Mouse (Mus musculus) MN1 (cell line): ENCODE measurements around the gene Kcnj10.

Experiments
- DNase-seq: peaks from one replicate; pipeline ENCODE4 v3.0.0-alpha.2; 2016; ENCODE audit warnings: low spot score

Gene Kcnj10

DNA sequence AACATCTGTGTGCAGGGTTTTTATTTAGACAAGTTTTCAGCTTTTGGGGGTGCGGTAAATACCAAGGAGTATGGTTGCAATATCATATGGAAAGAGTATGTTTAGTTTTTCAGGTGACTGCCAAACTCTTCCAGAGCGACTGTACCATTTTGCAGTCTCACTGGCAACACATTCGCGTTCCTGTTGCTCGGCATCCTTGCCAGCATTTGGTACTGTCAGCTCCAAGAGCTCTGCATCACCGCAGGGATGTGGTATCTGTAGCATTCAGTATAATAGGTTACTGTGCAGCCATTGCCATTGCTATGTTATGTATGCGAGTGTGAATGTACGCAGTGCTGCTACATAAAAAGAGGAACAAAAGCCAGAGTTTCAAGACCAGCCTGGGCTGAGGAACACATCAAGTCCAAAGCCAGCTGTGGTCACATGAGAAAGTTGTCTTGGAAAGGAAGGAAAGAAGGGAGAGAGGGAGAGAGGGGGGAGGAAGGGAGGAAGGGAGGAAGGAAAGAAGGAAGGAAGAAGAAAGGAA lies 9.5 kb upstream of the Kcnj10 start:
- DNase-seq, result no peak

DNA sequence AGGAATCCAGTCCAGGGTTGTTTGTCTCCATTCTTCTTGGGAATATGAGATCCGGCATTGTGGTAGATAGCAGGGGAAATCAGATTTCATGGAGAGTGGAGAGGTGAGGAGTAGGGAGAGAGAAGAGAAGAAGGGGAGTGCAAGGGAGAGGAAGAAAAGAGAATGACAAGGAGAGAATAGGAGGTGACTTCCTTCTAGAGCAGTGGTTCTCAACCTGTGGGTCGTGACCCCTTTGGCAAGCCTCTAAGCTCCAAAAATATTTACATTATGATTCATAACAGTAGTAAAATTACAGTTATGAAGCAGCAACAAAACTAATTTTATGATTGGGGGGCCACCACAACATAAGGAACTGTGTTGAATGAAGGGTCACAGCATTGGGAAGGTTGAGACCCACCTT lies 8.1 kb upstream of the Kcnj10 start:
- DNase-seq, result no peak

DNA sequence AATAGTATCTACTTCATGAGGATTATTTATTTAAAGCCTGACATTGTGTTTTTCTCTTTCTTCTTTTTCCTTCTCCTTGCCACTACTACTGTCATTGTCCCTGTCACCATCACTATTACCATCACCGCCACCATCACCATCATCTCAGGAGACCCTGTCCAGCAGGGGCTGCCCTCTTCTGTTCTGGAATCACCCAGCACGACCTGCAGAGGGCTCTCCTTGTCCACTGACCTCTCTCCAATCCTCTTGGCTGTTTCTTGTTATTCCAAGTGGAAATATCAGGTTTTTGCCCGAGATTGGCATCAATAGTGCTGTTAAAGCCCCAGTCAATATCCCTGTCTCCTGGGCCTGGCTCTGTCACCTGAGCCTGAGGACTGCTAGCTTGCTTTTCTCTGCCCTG lies 7.5 kb upstream of the Kcnj10 start:
- no peak for DNase-seq

DNA sequence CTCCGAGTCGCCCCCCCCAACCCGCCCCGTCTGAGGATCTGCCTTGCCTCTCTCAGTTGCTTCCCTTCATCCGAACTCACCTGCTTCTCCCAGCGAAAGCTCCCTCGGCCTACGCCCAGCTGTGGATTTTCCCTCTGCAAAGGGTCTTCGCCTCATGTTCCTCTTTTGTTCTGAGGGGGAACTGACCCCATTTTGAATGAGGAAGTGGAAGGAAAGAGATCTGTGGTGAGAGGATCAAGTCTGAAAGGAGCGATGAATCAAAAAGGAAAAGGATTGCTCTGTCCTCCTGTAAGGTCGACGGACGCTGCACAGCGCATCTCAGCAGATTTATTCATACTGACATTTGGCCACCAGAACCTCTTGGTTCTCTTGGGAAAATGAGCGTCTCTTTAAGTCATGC lies 5.2 kb upstream of the Kcnj10 start:
- DNase-seq, result no peak

DNA sequence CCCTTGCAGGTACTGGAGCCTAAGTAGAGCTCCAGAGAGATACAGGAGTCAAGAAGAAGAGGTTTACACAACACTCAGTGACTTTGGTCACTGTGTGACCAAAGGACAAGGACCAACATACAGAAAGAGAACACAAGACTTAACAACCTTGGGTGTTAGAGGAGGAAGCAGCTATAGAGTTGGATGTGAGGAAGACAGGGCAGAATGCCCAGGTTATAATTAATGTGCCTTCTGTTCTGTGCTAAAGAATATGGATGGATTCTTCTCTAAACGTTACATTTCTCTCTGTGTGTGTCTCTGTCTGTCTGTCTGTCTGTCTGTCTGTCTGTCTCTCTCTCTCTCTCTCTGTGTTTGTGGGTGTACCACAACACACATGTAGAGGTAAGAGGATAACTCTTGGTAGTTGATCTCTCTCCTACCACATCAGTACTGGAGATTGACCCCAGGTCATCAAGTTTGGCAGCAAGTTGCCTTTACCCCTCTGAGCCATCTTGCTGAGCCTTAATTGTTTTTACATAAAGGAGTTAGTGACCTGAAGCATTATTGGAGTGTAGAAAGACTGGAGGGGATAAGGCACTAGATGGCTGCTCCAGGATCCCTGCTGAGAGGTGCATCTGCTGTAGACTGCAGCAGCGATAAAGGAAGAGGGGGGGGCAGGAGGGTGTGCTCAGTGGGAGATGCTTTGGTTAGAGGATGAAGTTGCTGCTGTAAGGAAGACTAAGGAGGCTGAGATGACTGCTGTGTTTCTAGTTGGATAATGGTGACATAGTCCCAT lies 3.4 kb upstream of the Kcnj10 start:
- DNase-seq, result no peak

DNA sequence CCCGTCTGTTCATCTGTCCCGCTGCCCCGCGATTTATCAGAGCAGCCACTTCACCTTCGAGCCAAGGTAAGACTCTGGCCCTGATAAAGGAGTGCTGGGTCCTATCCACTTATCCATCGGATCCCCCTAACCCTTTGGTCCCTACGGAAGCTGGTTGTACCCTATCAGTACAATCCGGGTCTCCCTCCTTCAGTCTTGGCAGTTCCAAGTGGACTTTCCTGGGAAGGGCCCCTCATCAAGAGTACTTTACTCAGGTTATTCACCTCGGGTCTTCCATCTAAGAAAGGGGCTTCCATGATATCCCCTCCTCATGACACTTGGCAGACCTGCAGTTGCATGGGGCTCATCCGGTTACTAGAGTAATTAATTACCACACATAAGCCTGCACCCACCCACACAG lies 376 bp downstream of the Kcnj10 start:
- no peak for DNase-seq

DNA sequence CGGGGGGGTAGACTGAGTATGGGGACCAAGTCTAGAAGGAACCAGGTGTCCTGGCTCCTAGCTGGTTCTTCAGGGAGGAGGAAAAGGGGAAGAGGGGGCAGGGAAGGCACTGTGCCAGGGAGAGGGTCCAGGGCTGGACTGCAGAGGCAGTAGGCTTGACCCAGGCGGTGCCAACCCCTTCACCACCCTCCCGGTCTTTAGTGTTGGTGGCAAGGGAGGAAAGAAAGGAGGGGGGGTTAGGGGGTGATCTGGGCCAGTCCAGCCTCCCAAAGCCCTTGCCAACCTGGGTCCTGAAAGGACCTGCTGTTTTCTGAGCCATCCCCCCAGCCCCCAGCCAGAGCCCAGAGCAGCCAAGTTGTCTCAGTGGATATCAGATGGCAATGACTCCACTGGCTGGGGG lies 1.7 kb downstream of the Kcnj10 start:
- DNase-seq, result no peak

DNA sequence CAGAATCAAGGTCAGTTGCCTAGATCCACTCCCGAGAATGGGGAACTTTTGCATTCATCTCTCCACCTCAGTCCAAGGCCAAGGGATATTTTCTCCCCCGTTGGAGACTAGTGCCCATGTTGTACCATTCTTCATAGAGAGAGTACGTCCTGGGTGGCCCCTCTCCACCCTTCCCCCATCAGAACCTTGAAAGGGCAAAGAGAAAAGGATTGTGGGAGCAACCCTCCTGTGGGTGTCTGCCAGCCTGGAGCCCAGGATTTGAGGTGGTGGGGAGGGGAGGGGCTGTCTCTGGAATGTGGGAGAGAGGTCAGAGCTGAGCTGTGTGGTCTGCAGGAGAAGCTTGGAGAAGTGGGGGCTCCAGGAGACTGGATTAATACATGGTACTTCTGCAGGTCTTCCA lies 2.9 kb downstream of the Kcnj10 start:
- no peak for DNase-seq

DNA sequence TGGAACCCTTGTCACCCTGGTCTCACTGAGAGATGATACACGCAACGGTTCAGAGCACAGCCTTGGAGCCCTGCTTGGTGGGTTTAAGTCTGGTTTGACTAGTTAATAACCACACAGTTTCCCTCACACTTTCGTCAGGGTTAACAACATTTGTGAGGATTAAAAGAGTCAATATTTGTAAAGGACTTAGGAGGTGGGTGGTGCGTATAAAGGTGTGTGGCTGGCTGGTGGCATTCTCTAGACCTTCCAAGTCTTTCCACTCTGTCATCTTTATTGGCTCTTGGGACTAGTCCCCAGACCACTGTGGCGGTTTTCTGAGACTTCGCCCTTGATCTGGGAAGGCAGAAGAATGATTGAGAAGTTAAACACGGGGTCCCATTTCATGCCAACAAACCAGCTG lies 3.8 kb downstream of the Kcnj10 start:
- no peak for DNase-seq

DNA sequence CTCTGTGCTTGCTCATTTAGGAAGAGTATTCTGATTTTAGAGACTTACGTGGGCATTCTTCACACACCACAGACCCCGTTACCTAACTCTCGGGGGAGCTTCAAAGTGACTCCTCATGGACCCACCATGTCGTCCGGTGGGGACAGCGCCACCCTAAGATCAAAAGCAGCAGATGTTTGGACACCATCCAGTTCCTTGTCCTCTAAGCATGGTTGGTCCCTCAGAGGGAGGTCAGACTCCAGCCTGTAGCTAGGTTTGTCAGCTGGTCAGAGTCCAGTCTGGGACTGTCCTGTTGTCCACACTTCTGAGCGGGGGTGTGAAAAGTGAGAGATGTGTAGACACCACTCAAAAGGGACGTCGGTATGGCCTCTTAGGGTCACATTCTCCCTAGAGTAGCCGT lies 5.7 kb downstream of the Kcnj10 start:
- no peak for DNase-seq

DNA sequence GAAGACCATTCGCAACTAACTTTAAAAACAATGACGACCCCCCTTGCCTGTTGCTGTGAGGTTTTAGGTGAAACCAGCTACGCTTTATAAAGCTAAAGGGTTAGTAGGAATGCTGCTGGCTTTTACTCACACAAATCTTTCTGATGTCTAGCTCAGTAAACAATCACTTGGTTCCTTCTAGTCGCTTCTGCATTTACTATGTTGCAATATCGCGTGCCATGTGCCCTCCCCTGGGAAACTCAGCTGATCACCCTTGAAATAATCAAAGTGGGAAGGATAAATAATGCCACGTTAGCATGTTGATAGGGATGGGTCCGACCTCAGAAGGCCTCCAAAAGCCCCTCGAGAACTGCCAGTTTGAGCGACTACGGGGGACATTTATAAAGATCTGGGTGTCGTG lies 6.4 kb downstream of the Kcnj10 start:
- DNase-seq, result no peak

DNA sequence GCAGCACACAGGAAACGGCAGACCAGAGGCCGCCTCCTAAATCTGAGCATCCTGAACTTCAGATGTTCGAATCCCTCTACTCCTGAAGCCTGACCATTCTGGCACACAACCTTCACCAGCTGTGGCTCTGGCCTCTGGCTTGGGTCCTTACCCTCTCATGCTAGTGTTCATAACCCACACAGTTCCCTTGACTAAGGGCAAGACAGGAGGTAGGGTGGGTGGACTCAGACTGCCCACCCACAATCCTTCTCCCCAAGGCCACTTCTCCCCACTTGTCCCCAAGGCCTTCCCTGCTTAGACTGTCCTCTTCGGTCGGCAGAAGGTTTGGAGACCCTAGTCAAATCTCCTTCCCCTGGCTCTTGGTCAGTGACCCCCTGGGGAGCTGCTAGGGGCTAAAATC lies 8.5 kb downstream of the Kcnj10 start:
- no peak for DNase-seq

DNA sequence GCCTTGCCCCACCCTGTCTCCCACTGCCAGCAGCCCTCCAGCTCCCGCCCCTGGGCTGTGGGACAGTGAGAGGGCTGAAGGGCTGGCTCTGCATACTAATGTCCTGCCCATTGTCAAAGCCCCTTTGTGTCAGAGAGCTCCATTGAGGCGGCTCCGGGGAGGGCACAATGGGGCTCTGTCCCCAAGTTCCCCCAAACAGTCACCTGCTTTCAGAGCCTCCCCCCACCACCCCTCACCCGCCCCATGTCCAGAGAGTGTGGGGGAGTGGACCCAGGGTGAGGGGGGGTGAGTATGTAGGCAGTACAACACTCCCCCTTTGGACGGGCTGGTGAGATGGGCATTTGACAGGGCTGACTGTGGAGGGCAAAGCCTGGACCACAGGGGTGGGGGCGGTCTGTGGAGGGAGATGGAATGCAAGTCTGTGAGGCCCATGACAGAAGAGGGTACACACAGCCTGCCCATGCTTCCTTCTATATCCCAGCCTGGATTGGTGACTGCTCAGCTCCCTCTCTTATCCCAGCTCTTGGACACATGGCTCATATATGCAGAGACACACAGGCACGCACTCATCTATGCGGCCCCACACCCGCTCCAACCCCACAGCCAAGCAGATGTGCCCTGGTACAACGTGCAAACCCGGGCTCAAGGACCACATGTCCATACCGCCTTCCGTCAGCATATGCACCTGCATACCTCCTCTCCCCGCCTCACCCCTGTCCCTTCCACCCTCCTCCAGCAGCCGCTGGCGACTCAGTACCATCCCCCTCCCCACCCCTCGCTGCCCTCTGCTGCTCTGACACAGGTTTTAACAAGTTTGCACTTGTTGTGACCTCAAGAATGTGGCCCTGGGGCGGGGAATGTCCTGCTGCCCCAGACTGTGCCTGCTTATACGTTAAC lies 9.2 kb downstream of the Kcnj10 start:
- no peak for DNase-seq

DNA sequence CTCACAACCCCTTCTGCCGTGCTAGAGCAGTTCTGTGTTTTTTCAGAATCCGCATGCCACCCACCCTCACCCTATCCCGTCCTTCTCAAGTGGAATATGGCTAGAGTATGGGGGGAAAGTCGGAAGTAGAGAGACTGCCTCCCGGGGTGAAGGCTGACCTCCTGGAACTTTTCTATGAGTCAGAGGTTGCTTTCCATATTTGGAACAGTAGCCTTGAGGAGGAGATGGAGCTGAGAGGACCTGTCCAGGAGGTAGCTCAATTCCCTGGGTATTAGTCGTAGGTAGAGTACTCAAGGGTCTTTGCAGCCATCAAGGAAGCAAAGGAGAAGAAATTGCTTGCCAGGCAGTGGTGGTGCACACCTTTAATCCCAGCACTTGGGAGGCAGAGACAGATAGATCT lies 11.0 kb downstream of the Kcnj10 start:
- DNase-seq, result no peak

DNA sequence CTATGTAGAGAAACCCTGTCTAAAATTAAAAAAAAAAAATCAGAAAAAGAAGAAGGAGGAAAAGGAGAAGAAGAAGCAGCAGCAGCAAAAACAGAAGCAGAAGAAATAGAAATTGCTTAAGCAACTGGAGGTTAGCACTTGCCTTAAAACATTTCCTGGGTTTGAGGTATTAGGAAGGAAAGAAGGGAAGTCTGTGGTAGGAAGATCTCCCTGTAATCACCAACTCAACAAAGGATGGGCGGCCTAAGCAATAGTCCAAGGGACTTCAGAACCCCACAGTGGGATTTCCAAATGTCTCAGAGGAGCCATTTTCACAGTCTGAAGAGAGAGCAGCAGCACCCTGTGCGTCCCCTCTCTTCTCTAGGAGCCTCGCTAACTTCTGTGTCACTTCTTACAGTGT lies 11.4 kb downstream of the Kcnj10 start:
- DNase-seq, result no peak

DNA sequence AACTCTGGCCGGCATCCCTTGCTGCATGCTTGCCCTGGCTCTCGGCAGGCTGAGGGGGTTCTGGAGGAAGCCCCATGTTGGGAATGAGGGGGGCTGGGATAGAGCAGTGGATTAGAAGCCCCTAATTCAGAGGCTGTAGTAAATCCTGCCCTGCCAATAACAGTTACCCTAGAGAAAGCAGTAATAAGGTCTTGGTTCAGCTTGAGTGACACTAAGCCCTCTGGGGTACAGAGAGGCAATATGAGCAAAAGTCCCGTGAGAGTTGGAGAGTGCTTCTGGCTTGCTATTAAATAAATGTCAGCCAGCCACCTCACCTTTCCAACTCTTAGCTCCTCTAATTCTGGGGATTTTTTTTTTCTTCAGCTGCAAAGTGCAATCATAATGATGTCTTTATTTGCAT lies 14.3 kb downstream of the Kcnj10 start:
- DNase-seq, result no peak

DNA sequence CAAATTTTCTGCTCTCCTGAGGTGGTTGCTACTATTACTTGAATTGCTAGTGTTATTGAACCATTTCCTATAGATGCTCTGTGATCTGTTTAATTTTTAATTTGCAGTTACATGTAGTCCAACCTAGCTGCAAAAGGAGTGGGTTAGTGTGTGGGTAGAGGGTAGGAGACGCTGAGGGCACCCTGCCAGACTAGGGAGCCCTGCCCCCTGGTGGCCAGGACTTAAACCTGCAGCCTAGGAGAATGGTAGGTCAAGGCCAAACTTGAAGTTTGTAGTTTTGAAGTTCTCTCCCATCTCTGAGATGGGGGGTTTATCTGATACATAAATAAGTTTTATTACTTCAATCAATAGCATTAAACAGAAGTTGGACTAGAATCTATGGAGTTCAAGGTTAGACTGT lies 16.5 kb downstream of the Kcnj10 start:
- peak; percentile 62 for DNase-seq

DNA sequence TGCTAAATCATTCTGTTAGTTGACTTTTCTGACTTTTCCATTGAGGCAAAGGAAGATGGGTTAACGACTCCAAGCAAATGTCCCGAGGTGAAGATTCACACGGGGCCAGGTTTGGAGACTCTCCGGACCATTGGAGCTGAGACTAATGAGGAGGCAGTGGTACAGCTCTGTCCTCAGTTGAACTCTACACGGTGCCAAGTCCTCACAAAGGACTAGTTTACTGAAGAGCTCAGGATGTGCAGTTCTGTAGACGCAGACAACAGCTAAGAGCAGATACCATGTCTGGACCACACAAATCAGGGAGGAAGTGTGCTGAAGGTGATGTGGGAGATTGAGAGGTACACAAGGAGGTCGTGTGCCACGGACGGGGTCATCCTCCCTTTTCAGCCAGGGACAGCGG lies 17.3 kb downstream of the Kcnj10 start:
- DNase-seq, result no peak

DNA sequence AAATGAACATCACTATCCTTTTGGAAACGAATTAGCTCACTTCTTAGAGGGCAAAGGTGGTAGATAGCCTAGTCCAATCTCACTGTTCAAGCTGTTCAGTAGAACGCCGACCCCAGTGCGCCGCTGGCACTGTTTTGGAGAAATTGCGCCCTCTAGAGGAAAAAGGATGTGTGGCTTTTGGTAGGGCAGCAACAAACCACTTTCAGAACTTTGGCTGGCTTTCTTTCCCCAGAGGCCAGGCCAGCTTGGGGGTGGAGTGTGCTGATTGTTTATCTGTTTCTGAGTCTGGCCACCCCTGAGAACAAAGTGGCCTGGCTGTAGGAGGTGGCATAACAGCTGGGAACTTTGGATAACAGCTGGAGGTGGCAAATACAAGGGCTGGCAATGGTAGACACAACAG lies 23.7 kb downstream of the Kcnj10 start:
- DNase-seq, result no peak

DNA sequence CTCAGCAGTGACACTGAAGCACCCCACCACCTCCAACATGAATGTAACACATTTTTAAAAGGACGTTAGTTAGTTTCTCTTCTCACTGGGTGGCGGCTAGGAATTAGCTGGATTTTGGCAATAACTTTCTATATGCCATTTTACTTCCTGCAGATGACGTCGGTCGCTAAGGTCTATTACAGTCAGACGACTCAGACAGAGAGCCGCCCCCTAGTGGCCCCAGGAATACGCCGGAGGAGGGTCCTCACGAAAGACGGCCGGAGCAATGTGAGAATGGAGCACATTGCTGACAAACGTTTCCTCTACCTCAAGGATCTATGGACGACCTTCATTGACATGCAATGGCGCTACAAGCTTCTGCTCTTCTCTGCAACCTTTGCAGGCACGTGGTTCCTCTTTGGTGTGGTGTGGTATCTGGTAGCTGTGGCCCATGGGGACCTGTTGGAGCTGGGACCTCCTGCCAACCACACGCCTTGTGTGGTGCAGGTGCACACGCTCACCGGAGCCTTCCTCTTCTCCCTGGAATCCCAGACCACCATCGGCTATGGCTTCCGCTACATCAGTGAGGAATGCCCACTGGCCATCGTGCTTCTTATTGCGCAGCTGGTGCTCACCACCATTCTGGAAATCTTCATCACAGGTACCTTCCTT lies 27.9 kb downstream of the Kcnj10 start:
- DNase-seq, result no peak

DNA sequence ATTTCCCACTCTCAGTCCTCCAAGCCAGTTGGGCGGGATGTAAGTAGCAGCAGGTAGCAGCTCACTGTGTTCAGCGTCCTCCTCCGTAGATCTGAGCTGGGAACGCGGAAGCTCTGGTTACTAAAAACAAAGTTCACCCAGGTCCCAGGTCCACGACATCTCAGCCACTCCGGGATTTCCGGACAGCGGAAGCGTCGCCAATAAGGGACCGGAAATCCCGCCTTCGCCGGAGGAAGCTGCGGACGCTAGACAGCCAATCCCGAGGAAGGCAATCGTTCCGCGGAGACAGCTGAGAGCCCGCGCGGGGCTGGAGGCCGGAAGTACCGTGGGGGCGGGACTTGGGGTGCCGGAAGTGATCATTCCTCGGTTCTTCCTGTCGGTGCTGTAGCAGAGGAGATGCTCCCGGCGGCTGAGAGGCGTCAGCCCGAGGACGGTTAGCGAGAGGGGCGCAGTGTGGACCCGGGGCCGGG lies 35.2 kb downstream of the Kcnj10 start, which contains the start of gene Pigm:
Pigm (plus strand) TSS at position 349 of the 470 bp plus-strand sequence.
- DNase-seq, result peak; percentile 100

DNA sequence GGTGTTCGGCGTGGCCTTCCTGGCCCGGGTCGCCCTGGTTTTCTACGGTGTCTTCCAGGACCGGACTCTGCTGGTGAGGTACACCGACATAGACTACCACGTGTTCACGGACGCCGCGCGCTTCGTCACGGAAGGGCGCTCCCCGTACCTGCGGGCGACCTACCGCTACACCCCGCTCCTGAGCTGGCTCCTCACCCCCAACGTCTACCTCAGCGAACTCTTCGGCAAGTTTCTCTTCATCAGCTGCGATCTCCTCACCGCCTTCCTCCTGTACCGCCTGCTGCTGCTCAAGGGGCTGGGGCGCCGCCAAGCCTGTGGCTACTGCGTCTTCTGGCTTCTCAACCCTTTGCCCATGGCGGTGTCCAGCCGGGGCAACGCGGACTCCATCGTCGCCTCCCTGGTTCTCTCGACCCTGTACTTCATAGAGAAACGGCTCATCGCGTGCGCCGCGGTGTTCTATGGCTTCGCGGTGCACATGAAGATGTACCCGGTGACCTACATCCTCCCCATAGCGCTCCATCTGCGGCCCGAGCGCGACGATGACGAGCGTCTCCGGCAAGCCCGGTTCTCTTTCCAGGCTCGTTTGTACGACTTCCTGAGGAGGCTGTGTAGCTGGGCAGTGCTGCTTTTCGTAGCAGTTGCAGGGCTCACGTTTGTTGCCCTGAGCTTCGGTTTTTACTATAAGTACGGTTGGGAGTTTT lies 35.9 kb downstream of the Kcnj10 start:
- peak; percentile 50 for DNase-seq
